Mouse (Mus musculus) bone marrow macrophage, adult 2 months (primary cell): Measurements from ENCODE around the gene 4930451I11Rik.

ENCODE experiments used
- CTCF ChIP-seq: IDR thresholded peaks from 2 replicates; pipeline ENCODE4 v1.5.1; 2012; ENCODE audit warnings: low read depth, mild to moderate bottlenecking, low read length, moderate library complexity
- POLR2A ChIP-seq: IDR thresholded peaks from 2 replicates; pipeline ENCODE4 v1.6.1; 2012; ENCODE audit warnings: mild to moderate bottlenecking, low read depth, low read length, borderline replicate concordance

GRCm38 (mm10) chr7:126785056-126785455 lies 46.4 kb downstream of the 4930451I11Rik start:
- TF ChIP-seq CTCF (no peak), POLR2A (no peak)
